Mouse (Mus musculus): ENCODE data around the gene Man1a. TPM values are rescaled to one million over a fixed set of nuclear protein-coding genes. Genes with fewer than 3 reads are reported as not detected.

Man1a gene
- polyA plus RNA-seq, 2 experiments = 11.9 to 14.2 TPM

- 40% methylated on average over 3 of the region's 3 CpGs for WGBS
Observed at GRCm38 (mm10) chr10:54077005-54077404, 596 bp upstream of the Man1a start.

DNA sequence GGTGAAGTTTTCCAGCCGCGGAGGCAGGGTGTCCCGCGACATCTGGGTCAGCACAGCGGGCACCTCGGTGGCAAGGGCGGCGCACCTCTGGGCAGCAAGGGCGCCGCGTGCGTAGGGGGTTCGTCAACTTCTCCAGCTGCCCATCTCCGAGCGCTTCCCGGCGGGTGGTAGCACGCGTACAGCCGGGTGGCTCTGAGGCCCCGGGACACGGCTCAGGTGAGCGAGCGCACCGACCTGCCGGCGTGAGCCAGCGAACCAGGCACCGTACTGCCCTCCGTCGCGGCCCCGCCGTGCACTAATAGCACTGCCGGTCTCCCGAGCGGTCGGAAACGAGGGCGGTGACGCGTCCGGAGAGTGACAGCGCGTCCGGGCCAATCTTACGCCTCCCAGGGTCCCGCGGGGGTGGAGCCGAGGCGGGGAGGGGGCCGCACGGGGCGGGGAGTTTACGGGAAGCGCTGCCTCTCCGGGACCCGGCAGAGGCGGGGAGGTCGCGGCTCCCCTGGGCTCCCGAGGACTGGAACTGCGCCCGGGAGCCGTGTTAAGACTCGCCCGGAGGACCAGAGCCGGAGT is 883 bp downstream of the Man1a start:
- WGBS = 0% methylated on average over 41 of the region's 68 CpGs
- ATAC-seq (ENCODE audit: low FRiP score, low read depth) (peak; percentile 94), DNase-seq (ENCODE audit: low spot score) (peak; percentile 90)
- Histone ChIP-seq H3K27me3 (ENCODE audit: control insufficient read depth, insufficient read depth, low read length) (no peaks in the 10 kb centered on the region), H3K4me3 (replicated peaks; ENCODE audit: low read length) (peak overlapping the region; percentile 76), H3K4me1 (ENCODE audit: control insufficient read depth, insufficient read depth, low read length) (peaks cover 24% of the 10 kb centered on the region), H3K9me3 (ENCODE audit: control insufficient read depth, low read length) (no peaks in the 10 kb centered on the region), H3K27ac (replicated peaks; ENCODE audit: low read depth, low read length) (0 out of 2 replicates have a peak overlapping the region, but pooled peaks have one; percentile 7), H3K9ac (ENCODE audit: low read depth, low read length, severe bottlenecking) (peak overlapping the region; percentile 68), H3K36me3 (ENCODE audit: control insufficient read depth, insufficient read depth, low read length) (no peaks in the 10 kb centered on the region), H3K4me2 (replicated peaks; ENCODE audit: low read depth, low read length, severe bottlenecking) (peak overlapping the region; percentile 96)
- TF ChIP-seq POLR2A (IDR thresholded peaks at IDR 0.05; ENCODE audit: borderline replicate concordance, extremely low read depth, insufficient read depth, insufficient read length) = 0 out of 2 replicates have a peak, but pooled peaks have one; percentile 59

More at GRCm38 (mm10) chr10:54077005-54077404, 596 bp upstream of the Man1a start:
- Histone ChIP-seq H3K27me3 (ENCODE audit: control insufficient read depth, insufficient read depth, low read length) (no peaks in the 10 kb centered on the region), H3K4me3 (replicated peaks; ENCODE audit: low read length) (no peak overlapping the region), H3K4me1 (ENCODE audit: control insufficient read depth, insufficient read depth, low read length) (peaks cover 21% of the 10 kb centered on the region), H3K27ac (replicated peaks; ENCODE audit: low read depth, low read length) (no peak overlapping the region), H3K9me3 (ENCODE audit: control insufficient read depth, low read length) (no peaks in the 10 kb centered on the region), H3K4me2 (replicated peaks; ENCODE audit: low read depth, low read length, severe bottlenecking) (0 out of 2 replicates have a peak overlapping the region, but pooled peaks have one; percentile 96), H3K36me3 (ENCODE audit: control insufficient read depth, insufficient read depth, low read length) (no peaks in the 10 kb centered on the region), H3K9ac (ENCODE audit: low read depth, low read length, severe bottlenecking) (no peak overlapping the region)
- DNase-seq (ENCODE audit: low spot score) (peak; percentile 3), ATAC-seq (ENCODE audit: low FRiP score, low read depth) (no peak)
- TF ChIP-seq POLR2A (IDR thresholded peaks at IDR 0.05; ENCODE audit: borderline replicate concordance, extremely low read depth, insufficient read depth, insufficient read length) = no peak

- Histone ChIP-seq H3K27me3 (ENCODE audit: control insufficient read depth, insufficient read depth, low read length) (no peaks in the 10 kb centered on the region), H3K4me2 (replicated peaks; ENCODE audit: low read depth, low read length, severe bottlenecking) (peak overlapping the region; percentile 96), H3K4me3 (replicated peaks; ENCODE audit: low read length) (peak overlapping the region; percentile 76), H3K9ac (ENCODE audit: low read depth, low read length, severe bottlenecking) (peak overlapping the region; percentile 68), H3K36me3 (ENCODE audit: control insufficient read depth, insufficient read depth, low read length) (no peaks in the 10 kb centered on the region), H3K27ac (replicated peaks; ENCODE audit: low read depth, low read length) (no peak overlapping the region), H3K9me3 (ENCODE audit: control insufficient read depth, low read length) (no peaks in the 10 kb centered on the region), H3K4me1 (ENCODE audit: control insufficient read depth, insufficient read depth, low read length) (peaks cover 24% of the 10 kb centered on the region)
- ATAC-seq (ENCODE audit: low FRiP score, low read depth) (peak; percentile 53), DNase-seq (ENCODE audit: low spot score) (peak; percentile 25)
- WGBS = 4% methylated on average over 55 of the region's 73 CpGs
- no peak for TF ChIP-seq POLR2A (IDR thresholded peaks at IDR 0.05; ENCODE audit: borderline replicate concordance, extremely low read depth, insufficient read depth, insufficient read length)
Observed at GRCm38 (mm10) chr10:54074609-54075421, 1.6 kb downstream of the Man1a start.

- Histone ChIP-seq H3K27ac (replicated peaks; ENCODE audit: low read depth, low read length) (no peak overlapping the region), H3K4me2 (replicated peaks; ENCODE audit: low read depth, low read length, severe bottlenecking) (peak overlapping the region; percentile 96), H3K4me1 (ENCODE audit: control insufficient read depth, insufficient read depth, low read length) (peaks cover 24% of the 10 kb centered on the region), H3K27me3 (ENCODE audit: control insufficient read depth, insufficient read depth, low read length) (no peaks in the 10 kb centered on the region), H3K4me3 (replicated peaks; ENCODE audit: low read length) (peak overlapping the region; percentile 76), H3K36me3 (ENCODE audit: control insufficient read depth, insufficient read depth, low read length) (no peaks in the 10 kb centered on the region), H3K9me3 (ENCODE audit: control insufficient read depth, low read length) (no peaks in the 10 kb centered on the region), H3K9ac (ENCODE audit: low read depth, low read length, severe bottlenecking) (peak overlapping the region; percentile 68)
- TF ChIP-seq POLR2A (IDR thresholded peaks at IDR 0.05; ENCODE audit: borderline replicate concordance, extremely low read depth, insufficient read depth, insufficient read length) = no peak
- DNase-seq (ENCODE audit: low spot score) = peak; percentile 5
- no peak for ATAC-seq (ENCODE audit: low FRiP score, low read depth)
- WGBS = 1% methylated on average over 14 of the region's 14 CpGs
Observed at GRCm38 (mm10) chr10:54074247-54074608, 2.2 kb downstream of the Man1a start.

- no peak overlapping the region for H3K27ac ChIP-seq (replicated peaks; ENCODE audit: low read depth, low read length)
- H3K36me3 ChIP-seq (ENCODE audit: control insufficient read depth, insufficient read depth, low read length) = no peaks in the 10 kb centered on the region
- H3K9ac ChIP-seq (ENCODE audit: low read depth, low read length, severe bottlenecking) = peak overlapping the region; percentile 25; the same call in 1 of the 2 replicates
- peak overlapping the region; percentile 76 for H3K4me3 ChIP-seq (replicated peaks; ENCODE audit: low read length)
- WGBS = 14% methylated on average over 6 of the region's 6 CpGs
- no peak for ATAC-seq (ENCODE audit: low FRiP score, low read depth)
- peaks cover 24% of the 10 kb centered on the region for H3K4me1 ChIP-seq (ENCODE audit: control insufficient read depth, insufficient read depth, low read length)
- no peaks in the 10 kb centered on the region for H3K27me3 ChIP-seq (ENCODE audit: control insufficient read depth, insufficient read depth, low read length)
- no peak for TF ChIP-seq POLR2A (IDR thresholded peaks at IDR 0.05; ENCODE audit: borderline replicate concordance, extremely low read depth, insufficient read depth, insufficient read length)
- H3K4me2 ChIP-seq (replicated peaks; ENCODE audit: low read depth, low read length, severe bottlenecking) = peak overlapping the region; percentile 96
- no peaks in the 10 kb centered on the region for H3K9me3 ChIP-seq (ENCODE audit: control insufficient read depth, low read length)
- DNase-seq (ENCODE audit: low spot score) = peak; percentile 40
Observed at GRCm38 (mm10) chr10:54073641-54074203, 2.7 kb downstream of the Man1a start.
